Mouse (Mus musculus): Measurements from ENCODE around the gene Cox10. TPM values are rescaled to one million over a fixed set of nuclear protein-coding genes. Genes with fewer than 3 reads are reported as not detected.

Cox10 gene
- polyA plus RNA-seq, 1 experiment = 21.6 TPM

DNA sequence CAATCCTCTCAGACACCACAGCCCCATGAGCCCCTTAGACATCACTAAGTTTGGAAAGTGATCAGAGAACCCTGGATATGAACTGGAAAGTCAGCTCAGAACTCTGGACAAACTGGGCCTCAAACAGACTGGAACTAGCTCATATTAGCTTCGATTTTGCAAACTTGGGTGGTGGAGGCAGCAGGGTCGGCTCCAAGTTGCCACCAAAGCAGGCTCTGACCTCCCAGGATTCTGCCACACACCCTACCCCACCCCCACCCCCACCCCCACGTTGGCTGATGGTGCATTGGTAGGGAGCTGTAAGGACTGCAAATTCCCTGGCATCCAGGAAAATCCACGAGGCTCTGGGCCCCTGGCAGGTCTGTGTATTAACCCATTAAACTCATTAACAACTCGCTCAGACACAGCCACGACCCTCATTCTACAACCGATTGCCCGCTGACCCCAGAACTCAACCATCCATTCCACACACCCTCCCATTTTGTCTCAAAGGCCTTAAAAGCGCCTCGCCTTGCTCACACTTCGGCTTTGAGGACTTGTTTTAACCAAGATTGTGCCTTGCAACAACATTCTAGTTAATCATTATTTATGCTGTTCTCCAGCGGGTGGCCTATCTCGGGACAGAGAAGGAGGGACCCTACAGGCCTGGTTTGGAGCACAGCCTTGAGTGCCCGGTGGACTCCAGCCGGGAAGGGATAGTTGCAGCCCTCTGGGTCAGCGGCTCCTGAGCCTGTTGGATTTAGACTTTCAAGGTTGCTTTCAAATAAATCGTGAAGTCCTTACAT, 160.8 kb downstream of the Cox10 start:
- Histone ChIP-seq H3K79me3 (ENCODE audit: low read depth) (no peaks in the 10 kb centered on the region), H3ac (ENCODE audit: control insufficient read depth, insufficient read length, low read depth) (no peak overlapping the region), H3K4me3 (ENCODE audit: insufficient read depth, poor library complexity, severe bottlenecking) (no peak overlapping the region), H3K27me3 (ENCODE audit: control insufficient read depth, insufficient read depth, insufficient read length) (no peaks in the 10 kb centered on the region), H3K36me3 (ENCODE audit: control insufficient read depth, insufficient read depth) (no peaks in the 10 kb centered on the region), H3K79me2 (ENCODE audit: control insufficient read depth, insufficient read depth) (no peaks in the 10 kb centered on the region)
- no peak for TF ChIP-seq CTCF (IDR thresholded peaks at IDR 0.05; ENCODE audit: control insufficient read depth, insufficient read depth, insufficient read length)
- no peak for TF ChIP-seq CEBPB (IDR thresholded peaks at IDR 0.05; ENCODE audit: low read depth)
- no peak for TF ChIP-seq USF1 (IDR thresholded peaks at IDR 0.05; ENCODE audit: low read depth)
- TF ChIP-seq MYOG (IDR thresholded peaks at IDR 0.05; ENCODE audit: control insufficient read depth, extremely low read depth, insufficient read length) = no peak
- no peak for TF ChIP-seq MAX (IDR thresholded peaks at IDR 0.05)
- no peak for TF ChIP-seq MYOD1 (IDR thresholded peaks at IDR 0.05; ENCODE audit: control insufficient read depth, insufficient read length, low read depth)
- no peak for TF ChIP-seq FOSL1 (IDR thresholded peaks at IDR 0.05; ENCODE audit: insufficient read depth, low read length, poor library complexity, severe bottlenecking)

DNA sequence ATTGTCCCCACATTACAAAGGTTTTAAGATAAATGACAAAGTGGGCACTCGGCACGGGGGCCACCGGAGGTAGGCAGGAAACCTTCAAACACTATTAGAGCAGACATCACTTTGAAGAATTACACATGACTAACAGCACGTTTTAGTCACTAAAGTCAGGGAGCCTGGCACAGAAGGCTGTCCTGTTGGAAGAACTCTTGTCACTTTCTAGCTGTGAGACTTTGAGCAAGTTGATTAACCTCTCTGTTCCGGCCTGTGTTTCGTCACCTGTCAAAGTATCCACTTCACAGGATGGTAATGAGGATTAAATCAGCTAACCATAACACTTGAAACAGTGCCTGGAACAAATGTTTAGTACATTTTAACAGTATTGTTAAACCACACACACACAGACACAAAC, 161.7 kb downstream of the Cox10 start:
- Histone ChIP-seq H3K79me3 (ENCODE audit: low read depth) (no peaks in the 10 kb centered on the region), H3K79me2 (ENCODE audit: control insufficient read depth, insufficient read depth) (no peaks in the 10 kb centered on the region), H3K27me3 (ENCODE audit: control insufficient read depth, insufficient read depth, insufficient read length) (no peaks in the 10 kb centered on the region), H3K4me3 (ENCODE audit: insufficient read depth, poor library complexity, severe bottlenecking) (no peak overlapping the region), H3K36me3 (ENCODE audit: control insufficient read depth, insufficient read depth) (no peaks in the 10 kb centered on the region), H3ac (ENCODE audit: control insufficient read depth, insufficient read length, low read depth) (no peak overlapping the region)
- TF ChIP-seq MYOG (IDR thresholded peaks at IDR 0.05; ENCODE audit: control insufficient read depth, extremely low read depth, insufficient read length) = no peak
- TF ChIP-seq CTCF (IDR thresholded peaks at IDR 0.05; ENCODE audit: control insufficient read depth, insufficient read depth, insufficient read length) = no peak
- no peak for TF ChIP-seq FOSL1 (IDR thresholded peaks at IDR 0.05; ENCODE audit: insufficient read depth, low read length, poor library complexity, severe bottlenecking)

- no peaks in the 10 kb centered on the region for H3K79me2 ChIP-seq (ENCODE audit: control insufficient read depth, insufficient read depth)
- H3K27me3 ChIP-seq (ENCODE audit: control insufficient read depth, insufficient read depth, insufficient read length) = no peaks in the 10 kb centered on the region
- no peak overlapping the region for H3K4me3 ChIP-seq (ENCODE audit: insufficient read depth, poor library complexity, severe bottlenecking)
- TF ChIP-seq FOSL1 (IDR thresholded peaks at IDR 0.05; ENCODE audit: insufficient read depth, low read length, poor library complexity, severe bottlenecking) = no peak
- no peaks in the 10 kb centered on the region for H3K36me3 ChIP-seq (ENCODE audit: control insufficient read depth, insufficient read depth)
- H3ac ChIP-seq (ENCODE audit: control insufficient read depth, insufficient read length, low read depth) = no peak overlapping the region
- no peaks in the 10 kb centered on the region for H3K79me3 ChIP-seq (ENCODE audit: low read depth)
These were observed 164.9 kb downstream of the Cox10 start for GRCm38 (mm10) chr11:63914388-63914787.

GRCm38 (mm10) chr11:63913936-63914335, 165.3 kb downstream of the Cox10 start:
- Histone ChIP-seq H3K36me3 (ENCODE audit: control insufficient read depth, insufficient read depth) (no peaks in the 10 kb centered on the region), H3ac (ENCODE audit: control insufficient read depth, insufficient read length, low read depth) (no peak overlapping the region), H3K4me3 (ENCODE audit: insufficient read depth, poor library complexity, severe bottlenecking) (no peak overlapping the region), H3K79me2 (ENCODE audit: control insufficient read depth, insufficient read depth) (no peaks in the 10 kb centered on the region), H3K27me3 (ENCODE audit: control insufficient read depth, insufficient read depth, insufficient read length) (no peaks in the 10 kb centered on the region), H3K79me3 (ENCODE audit: low read depth) (no peaks in the 10 kb centered on the region)
- no peak for TF ChIP-seq CTCF (IDR thresholded peaks at IDR 0.05; ENCODE audit: control insufficient read depth, insufficient read depth, insufficient read length)
- TF ChIP-seq MAX (IDR thresholded peaks at IDR 0.05) = no peak
- no peak for TF ChIP-seq CEBPB (IDR thresholded peaks at IDR 0.05; ENCODE audit: low read depth)
- TF ChIP-seq MYOD1 (IDR thresholded peaks at IDR 0.05; ENCODE audit: control insufficient read depth, insufficient read length, low read depth) = no peak
- TF ChIP-seq MYOG (IDR thresholded peaks at IDR 0.05; ENCODE audit: control insufficient read depth, extremely low read depth, insufficient read length) = no peak
- TF ChIP-seq FOSL1 (IDR thresholded peaks at IDR 0.05; ENCODE audit: insufficient read depth, low read length, poor library complexity, severe bottlenecking) = no peak
- TF ChIP-seq USF1 (IDR thresholded peaks at IDR 0.05; ENCODE audit: low read depth) = no peak

Other genes starting within 250 kb of the Cox10 start
- gene Hs3st3b1, start 157.2 kb downstream of the Cox10 start, polyA plus RNA-seq (2012; fragmentation: generic; extraction: Trizol) = 0.68 TPM